Mouse (Mus musculus) ES-E14 (cell line): ENCODE data around the gene Gm49425. TPM values are rescaled to one million over a fixed set of nuclear protein-coding genes. Genes with fewer than 3 reads are reported as not detected.

Experiments used
- DNase-seq: peaks from one replicate; pipeline ENCODE4 v3.0.0-alpha.2; 2013; ENCODE audit warnings: low read depth, low spot score
- H3K27ac ChIP-seq: 2 replicates; pipeline ENCODE4 v1.5.1; 2012; ENCODE audit warnings: low read depth, mild to moderate bottlenecking, low read length, moderate library complexity, mixed read lengths; ENCODE audit not compliant: poor library complexity, insufficient read depth, severe bottlenecking
- H3K36me3 ChIP-seq: 2 replicates; pipeline ENCODE4 v1.6.1; 2012; ENCODE audit warnings: mild to moderate bottlenecking, low read length, moderate library complexity, mixed read lengths; ENCODE audit not compliant: control insufficient read depth, poor library complexity, insufficient read depth, severe bottlenecking
- H3K4me1 ChIP-seq, 2 experiments: fragments of 150-350 bp in 1 of 2; sonication (generic) in 1 of 2; 2 replicates each; pipeline ENCODE4 v1.6.1; 2012; ENCODE audit warnings: low read length in 2 of 2, mild to moderate bottlenecking in 1 of 2, mixed read lengths in 1 of 2; ENCODE audit not compliant: control insufficient read depth in 2 of 2, insufficient read depth in 2 of 2, poor library complexity in 1 of 2
- H3K4me3 ChIP-seq, 2 experiments: fragments of 150-350 bp in 1 of 2; sonication (generic) in 1 of 2; 2 replicates each; pipeline ENCODE4 v1.5.1; 2012; ENCODE audit warnings: low read length in 2 of 2, low read depth in 1 of 2, mild to moderate bottlenecking in 1 of 2, mixed read lengths in 1 of 2; ENCODE audit not compliant: insufficient read depth in 1 of 2, poor library complexity in 1 of 2, severe bottlenecking in 1 of 2
- H3K9ac ChIP-seq: 2 replicates; pipeline ENCODE4 v1.6.1; 2012; ENCODE audit warnings: low read depth, mild to moderate bottlenecking, low read length, mixed read lengths; ENCODE audit not compliant: poor library complexity, insufficient read depth, severe bottlenecking
- H3K9me3 ChIP-seq: fragments of 150-350 bp; sonication (generic); 2 replicates; pipeline ENCODE4 v1.6.1; 2012; ENCODE audit warnings: low read depth, mild to moderate bottlenecking, low read length; ENCODE audit not compliant: control insufficient read depth, insufficient read depth
- CHD2 ChIP-seq: IDR thresholded peaks from 2 replicates; pipeline ENCODE4 v1.6.1; 2014; ENCODE audit warnings: mild to moderate bottlenecking, low read depth, low read length, inconsistent platforms
- HCFC1 ChIP-seq: IDR thresholded peaks from 2 replicates; pipeline ENCODE4 v1.6.1; 2012; ENCODE audit warnings: low read length, inconsistent platforms, borderline replicate concordance; ENCODE audit not compliant: insufficient read depth
- MAFK ChIP-seq: IDR thresholded peaks from 2 replicates; pipeline ENCODE4 v1.6.1; 2014; ENCODE audit warnings: mild to moderate bottlenecking, low read depth, low read length, inconsistent platforms; ENCODE audit not compliant: insufficient read depth
- ZC3H11A ChIP-seq: IDR thresholded peaks from 2 replicates; pipeline ENCODE4 v1.6.1; 2012; ENCODE audit warnings: low read depth, mild to moderate bottlenecking, inconsistent platforms, low read length, borderline replicate concordance
- ZNF384 ChIP-seq: IDR thresholded peaks from 2 replicates; pipeline ENCODE4 v1.6.1; 2012; ENCODE audit warnings: low read depth, low read length, inconsistent platforms
- in situ Hi-C, 2 experiments: fragments of 600-800 bp; cut with MboI; formaldehyde crosslinking; loops; one replicate each; pipeline ENCODE4 v1.15.1; 2025; ENCODE audit warnings: low sequenced_read_pairs in 2 of 2, inconsistent platforms in 1 of 2; ENCODE audit not compliant: unreplicated experiment in 2 of 2
- total RNA-seq: library from RNA; depleted of rRNA; stranded (reverse); fragments of 300-350 nt; gene quantifications from 2 replicates; pipeline ENCODE4 v1.2.3, GENCODE M21; 2012

Gm49425 gene
- total RNA-seq, 1 experiment: not detected

GRCm38 (mm10) chr15:101494203-101494602 lies 22.9 kb downstream of the Gm49425 start:
- Histone ChIP-seq H3K4me1 (no peaks in the 10 kb centered on the region), H3K27ac (no peak overlapping the region), H3K36me3 (no peaks in the 10 kb centered on the region), H3K4me3 (no peak overlapping the region), H3K9me3 (no peaks in the 10 kb centered on the region), H3K9ac (no peak overlapping the region)
- TF ChIP-seq CHD2 (no peak), ZNF384 (no peak), MAFK (no peak), ZC3H11A (no peak), HCFC1 (no peak)
- DNase-seq: no peak
- in situ Hi-C loops: no loop called here

GRCm38 (mm10) chr15:101493713-101494112 lies 23.3 kb downstream of the Gm49425 start:
- in situ Hi-C loops: no loop called here
- Histone ChIP-seq H3K27ac (no peak overlapping the region), H3K4me1 (no peaks in the 10 kb centered on the region), H3K9ac (no peak overlapping the region), H3K4me3 (no peak overlapping the region), H3K9me3 (no peaks in the 10 kb centered on the region), H3K36me3 (no peaks in the 10 kb centered on the region)
- no peak for DNase-seq
- no peak for TF ChIP-seq ZC3H11A
- no peak for TF ChIP-seq CHD2
- TF ChIP-seq HCFC1: no peak
- TF ChIP-seq MAFK: no peak
- no peak for TF ChIP-seq ZNF384

GRCm38 (mm10) chr15:101492718-101493117 lies 24.3 kb downstream of the Gm49425 start:
- no peak for DNase-seq
- Histone ChIP-seq H3K4me3 (no peak overlapping the region), H3K4me1 (no peaks in the 10 kb centered on the region), H3K9ac (no peak overlapping the region), H3K27ac (no peak overlapping the region), H3K9me3 (no peaks in the 10 kb centered on the region), H3K36me3 (no peaks in the 10 kb centered on the region)
- no peak for TF ChIP-seq ZNF384
- no peak for TF ChIP-seq CHD2
- TF ChIP-seq HCFC1: no peak
- no peak for TF ChIP-seq ZC3H11A
- TF ChIP-seq MAFK: no peak
- in situ Hi-C loops: no loop called here

- H3K36me3 ChIP-seq: no peaks in the 10 kb centered on the region
- no peak within 1 kb of the TSS for H3K27ac ChIP-seq
- no peak for DNase-seq
- in situ Hi-C loops: no loop called here
- no peak for TF ChIP-seq ZNF384
- TF ChIP-seq MAFK: no peak
- no peak for TF ChIP-seq CHD2
- no peak for TF ChIP-seq HCFC1
- no peak for TF ChIP-seq ZC3H11A
- no peaks in the 10 kb centered on the region for H3K9me3 ChIP-seq
- no peak within 1 kb of the TSS for H3K9ac ChIP-seq
- no peak within 1 kb of the TSS for H3K4me3 ChIP-seq
- H3K4me1 ChIP-seq: no peaks in the 10 kb centered on the region
These were observed 25.6 kb downstream of the Gm49425 start, which contains the start of gene Krt83 for GRCm38 (mm10) chr15:101491431-101491830. Gene Krt83 (minus strand): TSS chr15:101491512.

GRCm38 (mm10) chr15:101485911-101486635 lies 31.0 kb downstream of the Gm49425 start:
- Histone ChIP-seq H3K27ac (no peak overlapping the region), H3K9ac (no peak overlapping the region), H3K4me1 (no peaks in the 10 kb centered on the region), H3K9me3 (no peaks in the 10 kb centered on the region), H3K36me3 (no peaks in the 10 kb centered on the region), H3K4me3 (no peak overlapping the region)
- in situ Hi-C loops: no loop called here
- DNase-seq: no peak
- no peak for TF ChIP-seq CHD2
- TF ChIP-seq ZC3H11A: no peak
- no peak for TF ChIP-seq ZNF384
- no peak for TF ChIP-seq MAFK
- TF ChIP-seq HCFC1: no peak
